Mouse (Mus musculus): ENCODE results near the gene Gm11114. TPM values are rescaled to one million over a fixed set of nuclear protein-coding genes. Genes with fewer than 3 reads are reported as not detected.

The Gm11114 gene
- total RNA-seq, 1 experiment from 2014 or later, result not detected

GRCm38 (mm10) chr9:85347823-85348523, 35.4 kb downstream of the Gm11114 start:
- ATAC-seq (ENCODE audit: extremely low read depth, insufficient number of reproducible peaks, low FRiP score, poor library complexity, severe bottlenecking), result no peak

GRCm38 (mm10) chr9:85355559-85355958, 43.0 kb downstream of the Gm11114 start:
- ATAC-seq (ENCODE audit: extremely low read depth, insufficient number of reproducible peaks, low FRiP score, poor library complexity, severe bottlenecking), result no peak

- ATAC-seq (ENCODE audit: extremely low read depth, insufficient number of reproducible peaks, low FRiP score, poor library complexity, severe bottlenecking), result 0 out of 2 replicates have a peak, but pooled peaks have one; percentile 36
Measured at GRCm38 (mm10) chr9:85357154-85357860, 44.7 kb downstream of the Gm11114 start.

Other genes with a start within 250 kb of the Gm11114 start
- 36.3 and 39.3 TPM in 2 replicates for gene Tent5a, start 14.6 kb downstream of the Gm11114 start, total RNA-seq (2017)

Data from neutrophil, adult 5-6 weeks (primary cell).